Mouse (Mus musculus): ENCODE measurements around the gene Wdr18.

DNA sequence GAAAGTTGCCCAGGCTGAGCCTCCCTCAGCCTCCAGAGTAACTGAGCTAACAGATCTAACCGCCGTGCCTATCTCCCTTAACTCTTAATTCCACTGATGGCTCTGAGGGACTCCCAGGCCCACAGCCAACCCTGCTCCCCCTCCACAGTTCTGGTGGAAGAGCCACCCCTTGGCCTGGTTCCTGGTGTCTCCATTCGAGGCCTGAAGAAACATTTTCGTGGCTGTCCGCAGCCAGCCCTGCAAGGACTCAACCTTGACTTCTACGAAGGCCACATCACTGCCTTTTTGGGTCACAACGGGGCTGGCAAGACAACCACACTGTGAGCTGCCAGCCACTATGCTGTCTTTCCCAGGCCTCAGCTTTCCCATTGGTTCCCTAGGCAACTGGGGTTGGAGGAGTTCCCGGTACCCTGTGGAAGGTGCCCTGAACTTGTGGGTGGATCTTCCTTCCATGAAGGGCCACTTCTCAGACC is 44.3 kb downstream of the Wdr18 start:
- TF ChIP-seq CTCF (IDR thresholded peaks at IDR 0.05; ENCODE audit: low read depth, low read length) (no peak), POLR2AphosphoS5 (IDR thresholded peaks at IDR 0.05; ENCODE audit: insufficient replicate concordance, low read depth, low read length) (no peak), GATA1 (IDR thresholded peaks at IDR 0.05; ENCODE audit: borderline replicate concordance, low read length) (no peak), GATA2 (IDR thresholded peaks at IDR 0.05; ENCODE audit: borderline replicate concordance, low read depth, low read length) (no peak)

All from G1E (cell line).